Mouse (Mus musculus): ENCODE data around the gene Kmt5b. TPM values are rescaled to one million over a fixed set of nuclear protein-coding genes. Genes with fewer than 3 reads are reported as not detected.
A peak's percentile ranks its signal among the peaks of the same experiment; 100 is the strongest.

Gene Kmt5b
- polyA plus RNA-seq, 1 experiment from 2014 or later = 59.3 TPM

DNA sequence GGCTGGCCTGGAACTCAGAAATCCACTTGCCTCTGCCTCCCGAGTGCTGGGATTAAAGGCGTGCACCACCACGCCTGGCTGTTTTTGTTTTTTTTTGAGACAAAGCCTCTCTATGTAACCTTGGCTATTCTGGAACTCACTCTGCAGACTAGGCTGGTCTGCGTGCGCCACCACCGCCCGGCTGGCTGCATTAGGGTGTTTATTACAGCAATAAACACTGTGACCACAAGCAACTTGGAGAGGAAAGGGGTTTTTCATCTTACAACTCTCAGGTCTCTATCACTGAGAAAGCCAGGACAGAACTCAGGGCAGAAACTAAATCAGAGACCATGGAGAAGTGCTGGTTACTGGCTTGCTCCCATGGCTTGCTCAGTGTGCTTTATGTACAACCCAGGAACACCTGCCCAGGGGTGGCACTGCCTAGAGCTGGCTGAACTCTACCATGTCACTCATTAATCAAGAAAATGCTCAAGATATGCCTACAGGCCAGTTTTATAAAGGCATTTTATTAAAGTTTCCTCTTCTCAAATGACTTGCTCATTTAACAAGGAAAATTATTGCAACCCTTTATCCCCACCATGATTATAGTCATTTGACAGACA, 81.1 kb downstream of the Kmt5b start:
- no peak overlapping the region for H3K27ac ChIP-seq
- 80% methylated on average over 7 of the region's 7 CpGs for WGBS
- ATAC-seq (ENCODE audit: low FRiP score) = no peak

DNA sequence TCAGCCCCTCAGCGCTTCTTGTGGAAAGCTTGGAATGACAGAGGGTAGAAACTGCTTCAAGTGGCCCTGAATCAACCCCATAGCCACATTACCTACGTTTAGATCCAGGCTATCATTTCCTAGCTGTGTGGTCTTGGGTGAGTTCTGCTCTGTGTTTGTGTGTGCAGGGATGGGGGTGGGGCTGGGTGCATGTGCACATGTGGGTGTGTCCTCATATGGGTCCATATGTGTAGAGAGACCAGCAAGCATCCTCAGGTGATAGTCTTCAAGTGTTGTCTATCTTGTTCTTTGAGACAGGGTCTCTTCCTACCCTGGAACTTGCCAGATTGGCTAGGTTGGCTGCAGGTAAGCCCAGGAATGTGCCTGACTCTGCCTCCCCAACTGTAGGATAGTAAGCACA, 82.0 kb downstream of the Kmt5b start:
- no peak overlapping the region for H3K4me3 ChIP-seq
- H3K4me2 ChIP-seq (replicated peaks) = no peak overlapping the region
- H3K36me3 ChIP-seq = no peaks in the 10 kb centered on the region
- no peak overlapping the region for H3K9ac ChIP-seq
- H3K27ac ChIP-seq = no peak overlapping the region
- H3K9me3 ChIP-seq (replicated peaks) = no peaks in the 10 kb centered on the region
- H3K27me3 ChIP-seq = no peaks in the 10 kb centered on the region
- no peak for ATAC-seq (ENCODE audit: low FRiP score)
- WGBS = 90% methylated on average over 2 of the region's 2 CpGs
- H3K4me1 ChIP-seq = peaks cover 17% of the 10 kb centered on the region

More for the DNA sequence above, 81.1 kb downstream of the Kmt5b start:
- Histone ChIP-seq H3K4me1 (peaks cover 11% of the 10 kb centered on the region), H3K4me3 (no peak overlapping the region), H3K27me3 (no peaks in the 10 kb centered on the region), H3K36me3 (no peaks in the 10 kb centered on the region), H3K9me3 (replicated peaks) (no peaks in the 10 kb centered on the region), H3K4me2 (replicated peaks) (no peak overlapping the region), H3K9ac (no peak overlapping the region)

DNA sequence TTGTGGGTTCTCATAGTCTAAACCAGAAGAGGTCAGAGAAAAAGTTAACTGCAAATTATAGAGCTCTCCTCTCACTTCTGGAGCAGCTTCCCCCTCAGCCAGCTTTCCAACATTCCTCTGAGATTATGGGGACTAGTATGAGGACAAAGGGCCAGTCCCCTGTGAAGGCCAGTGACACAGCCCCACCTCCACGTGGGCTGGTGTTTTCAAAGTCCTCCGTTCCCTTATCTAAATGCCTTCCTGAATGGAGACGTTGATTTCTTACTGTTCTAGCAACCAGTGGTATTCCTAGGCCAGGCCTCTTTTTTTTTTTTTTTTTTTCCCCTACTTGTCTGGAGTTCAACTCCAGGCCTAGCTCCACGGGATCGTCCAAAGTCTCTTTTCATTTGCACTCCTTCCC, 82.9 kb downstream of the Kmt5b start:
- H3K27ac ChIP-seq = no peak overlapping the region
- no peaks in the 10 kb centered on the region for H3K27me3 ChIP-seq
- WGBS = 51% methylated on average over 5 of the region's 5 CpGs
- H3K9me3 ChIP-seq (replicated peaks) = no peaks in the 10 kb centered on the region
- ATAC-seq (ENCODE audit: low FRiP score) = no peak
- H3K4me3 ChIP-seq = no peak overlapping the region
- no peaks in the 10 kb centered on the region for H3K36me3 ChIP-seq
- H3K4me2 ChIP-seq (replicated peaks) = no peak overlapping the region
- H3K4me1 ChIP-seq = peaks cover 22% of the 10 kb centered on the region
- no peak overlapping the region for H3K9ac ChIP-seq

DNA sequence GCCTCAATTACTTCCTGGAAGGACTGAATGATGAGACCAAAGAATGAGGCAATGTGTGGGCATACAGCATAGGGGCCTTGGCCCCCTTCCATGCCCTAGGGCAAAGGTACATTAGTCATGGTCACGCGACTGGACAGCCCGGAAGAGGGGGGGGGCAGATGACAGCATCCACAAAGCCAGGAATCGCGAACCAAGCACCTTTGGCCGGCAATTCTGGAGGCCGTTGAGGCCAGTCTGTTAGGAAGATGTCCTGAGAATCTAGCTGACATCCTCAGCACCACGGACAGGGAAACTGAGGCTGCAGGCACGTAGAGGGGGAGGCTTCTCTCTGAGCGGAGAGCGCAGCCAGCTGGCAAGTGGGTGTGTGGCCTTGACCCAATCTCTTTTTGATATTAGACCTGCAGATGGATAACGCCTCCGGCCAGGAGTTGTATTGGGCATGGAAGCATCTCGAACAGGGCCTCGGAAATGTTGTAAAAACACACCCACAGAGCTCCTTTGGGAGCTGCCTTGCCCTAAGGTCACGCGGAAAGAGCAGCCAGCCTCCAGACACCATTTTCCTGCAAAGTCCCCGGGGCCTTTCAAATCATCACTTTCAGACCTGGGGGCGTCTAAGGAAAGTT, 83.7 kb downstream of the Kmt5b start:
- Histone ChIP-seq H3K4me1 (peaks cover 31% of the 10 kb centered on the region), H3K9ac (peak overlapping the region; percentile 91), H3K4me2 (replicated peaks) (peak overlapping the region; percentile 71), H3K27me3 (no peaks in the 10 kb centered on the region), H3K27ac (peak overlapping the region; percentile 96), H3K9me3 (replicated peaks) (no peaks in the 10 kb centered on the region), H3K36me3 (no peaks in the 10 kb centered on the region), H3K4me3 (peak overlapping the region; percentile 92)
- ATAC-seq (ENCODE audit: low FRiP score) = peak; percentile 55; the same call in 1 of the 2 replicates
- 7% methylated on average over 19 of the region's 19 CpGs for WGBS

DNA sequence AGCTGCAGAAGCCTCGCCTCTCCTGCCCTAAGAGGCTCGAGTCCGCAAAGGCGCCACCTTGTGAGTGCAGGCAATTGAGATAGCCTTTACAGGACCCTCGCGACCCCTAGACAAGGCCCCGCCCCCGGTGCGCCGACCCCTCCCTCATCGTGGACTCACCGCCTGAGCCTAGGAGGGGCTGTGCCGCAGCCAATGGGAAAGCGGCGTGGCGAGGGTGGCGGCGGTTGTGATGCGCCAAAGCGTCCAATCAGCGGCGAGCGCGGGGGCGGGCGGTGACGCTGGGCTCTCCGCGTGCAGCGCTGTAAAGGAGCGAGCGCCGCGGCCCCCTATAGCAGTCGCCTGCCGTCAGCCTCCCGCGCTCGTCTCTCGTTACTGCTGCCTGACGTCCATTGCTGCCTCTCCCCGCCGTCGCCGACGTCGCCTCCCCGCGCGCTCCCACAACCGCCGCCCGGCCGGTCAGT, 84.3 kb downstream of the Kmt5b start, which contains the start of gene Chka:
TSS of gene Chka (plus strand) at position 272 of the 461 bp plus-strand sequence.
- Histone ChIP-seq H3K9me3 (replicated peaks) (no peaks in the 10 kb centered on the region), H3K27me3 (no peaks in the 10 kb centered on the region), H3K4me2 (replicated peaks) (peak within 1 kb of the TSS; percentile 71), H3K4me3 (peak within 1 kb of the TSS; percentile 92), H3K9ac (peak within 1 kb of the TSS; percentile 91), H3K36me3 (no peaks in the 10 kb centered on the region), H3K4me1 (peaks cover 31% of the 10 kb centered on the region), H3K27ac (peak within 1 kb of the TSS; percentile 96)
- WGBS = 0% methylated on average over 37 of the region's 54 CpGs
- peak; percentile 99 for ATAC-seq (ENCODE audit: low FRiP score)

DNA sequence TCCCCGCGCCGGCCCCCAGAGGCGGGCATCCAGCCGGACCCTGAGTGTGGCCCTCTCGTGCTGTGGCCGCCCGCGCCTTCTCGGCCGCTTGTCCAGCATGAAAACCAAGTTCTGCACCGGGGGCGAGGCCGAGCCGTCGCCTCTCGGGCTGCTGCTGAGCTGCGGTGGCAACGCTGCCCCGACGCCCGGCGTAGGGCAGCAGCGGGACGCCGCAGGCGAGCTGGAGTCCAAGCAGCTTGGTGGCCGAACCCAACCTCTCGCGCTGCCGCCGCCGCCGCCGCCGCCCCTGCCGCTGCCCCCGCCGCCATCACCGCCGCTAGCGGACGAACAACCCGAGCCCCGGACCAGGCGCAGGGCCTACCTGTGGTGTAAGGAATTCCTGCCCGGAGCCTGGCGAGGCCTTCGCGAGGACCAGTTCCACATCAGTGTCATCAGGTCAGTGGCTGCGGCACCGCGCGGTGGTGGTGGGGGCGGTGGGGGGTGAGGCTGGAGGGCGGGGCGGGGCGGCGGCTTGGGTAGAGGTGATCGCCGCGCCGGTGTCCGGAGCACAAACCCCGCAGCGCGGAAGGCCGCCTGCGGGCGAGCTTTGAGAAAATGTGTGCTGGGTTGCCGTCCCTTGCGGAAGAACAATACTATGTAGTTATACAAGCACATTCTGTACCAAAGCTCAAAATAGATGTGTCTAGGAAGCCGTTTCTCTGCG, 84.9 kb downstream of the Kmt5b start:
- WGBS = under 1% methylated on average over 74 of the region's 74 CpGs
- H3K27me3 ChIP-seq = no peaks in the 10 kb centered on the region
- no peaks in the 10 kb centered on the region for H3K9me3 ChIP-seq (replicated peaks)
- peaks cover 31% of the 10 kb centered on the region for H3K4me1 ChIP-seq
- peak overlapping the region; percentile 92 for H3K4me3 ChIP-seq
- peak overlapping the region; percentile 71 for H3K4me2 ChIP-seq (replicated peaks)
- peak overlapping the region; percentile 91 for H3K9ac ChIP-seq
- no peaks in the 10 kb centered on the region for H3K36me3 ChIP-seq
- H3K27ac ChIP-seq = peak overlapping the region; percentile 96
- peak; percentile 23 for ATAC-seq (ENCODE audit: low FRiP score)

DNA sequence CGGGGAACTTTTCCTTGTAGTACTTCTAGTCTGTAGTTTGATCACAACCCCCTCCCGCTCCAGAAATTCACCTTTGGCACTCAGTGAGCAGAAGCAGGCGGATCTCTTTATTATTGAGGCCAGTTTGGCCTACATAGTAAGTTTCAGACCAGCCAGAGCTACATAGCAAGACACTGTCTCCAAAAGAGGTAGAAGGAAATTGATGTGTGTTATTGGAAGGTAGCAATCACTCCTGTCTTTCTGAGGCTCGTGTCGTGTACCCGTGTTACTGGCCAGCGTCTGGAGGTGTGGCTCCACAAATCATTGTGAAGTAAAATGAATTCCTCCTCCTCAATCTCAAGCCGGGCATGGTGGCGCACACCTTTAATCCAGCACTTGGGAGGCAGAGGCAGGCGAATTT, 85.9 kb downstream of the Kmt5b start:
- Histone ChIP-seq H3K4me3 (peak overlapping the region; percentile 92), H3K9me3 (replicated peaks) (no peaks in the 10 kb centered on the region), H3K4me1 (peaks cover 31% of the 10 kb centered on the region), H3K27me3 (no peaks in the 10 kb centered on the region), H3K4me2 (replicated peaks) (peak overlapping the region; percentile 71), H3K36me3 (no peaks in the 10 kb centered on the region), H3K9ac (no peak overlapping the region), H3K27ac (no peak overlapping the region)
- no peak for ATAC-seq (ENCODE audit: low FRiP score)
- 92% methylated on average over 10 of the region's 10 CpGs for WGBS

DNA sequence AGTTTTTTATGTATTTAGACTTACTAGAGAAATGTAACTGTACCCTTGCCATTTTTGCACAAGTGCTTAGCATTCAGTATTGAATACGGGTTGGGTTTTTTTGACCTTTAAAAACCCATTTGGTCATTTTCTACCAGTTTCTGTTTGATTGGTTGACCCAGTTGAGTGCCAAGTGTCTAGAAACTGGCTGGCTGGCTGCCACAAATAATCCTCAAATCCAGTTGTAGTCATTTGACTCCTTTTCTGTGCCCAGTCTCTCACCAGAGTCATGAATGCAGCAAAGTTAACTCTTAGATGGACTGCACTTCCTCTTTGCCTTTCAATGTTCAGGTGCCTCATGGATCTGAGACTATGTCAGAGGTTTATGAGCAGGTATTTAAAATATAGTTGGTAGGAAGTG, 86.7 kb downstream of the Kmt5b start:
- Histone ChIP-seq H3K4me3 (no peak overlapping the region), H3K4me1 (peaks cover 31% of the 10 kb centered on the region), H3K27me3 (no peaks in the 10 kb centered on the region), H3K4me2 (replicated peaks) (peak overlapping the region; percentile 15; the same call in 1 of the 2 replicates), H3K36me3 (no peaks in the 10 kb centered on the region), H3K9me3 (replicated peaks) (no peaks in the 10 kb centered on the region), H3K27ac (no peak overlapping the region), H3K9ac (no peak overlapping the region)
- WGBS = 80% methylated on average over 1 of the region's 1 CpGs
- no peak for ATAC-seq (ENCODE audit: low FRiP score)

DNA sequence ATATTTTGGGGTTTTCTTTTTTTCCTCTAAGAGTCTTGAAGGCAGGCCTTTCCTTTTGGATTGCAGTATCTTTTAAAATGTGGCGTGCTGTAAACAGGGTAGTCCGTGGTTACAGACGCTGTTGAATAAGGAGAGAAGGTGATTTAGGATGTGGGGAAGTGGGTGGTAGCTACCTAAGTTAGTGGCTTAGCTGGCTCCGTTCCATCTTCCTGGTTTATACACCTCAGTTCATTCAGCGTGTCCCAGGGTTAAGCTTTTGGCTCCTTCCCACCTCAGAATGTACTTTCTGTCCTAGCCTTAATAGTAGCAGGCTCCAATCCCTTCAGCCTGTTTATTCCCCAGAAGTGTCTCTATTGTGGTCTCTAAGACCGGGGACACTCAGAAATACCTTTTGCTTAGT, 87.9 kb downstream of the Kmt5b start:
- WGBS = 67% methylated on average over 6 of the region's 6 CpGs

DNA sequence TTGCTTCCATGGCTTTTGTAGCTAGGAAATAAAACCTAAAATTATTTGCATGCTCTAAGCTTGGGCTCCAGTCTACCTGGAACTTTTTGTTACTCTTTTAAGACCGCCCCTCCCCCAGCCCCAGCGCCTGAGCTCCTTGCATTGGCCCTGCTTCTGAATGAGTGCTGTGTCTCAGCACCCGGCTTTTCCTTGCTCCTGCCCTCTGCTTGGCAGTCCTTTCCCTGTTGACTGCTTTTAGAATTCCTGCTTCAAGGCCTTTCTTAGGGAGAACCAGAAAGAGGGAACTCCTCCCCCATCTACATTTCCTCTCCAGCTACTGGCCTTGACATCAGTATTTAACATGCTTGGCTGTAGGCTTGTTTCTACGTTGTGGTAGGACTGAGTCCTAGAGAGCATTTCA, 88.4 kb downstream of the Kmt5b start:
- WGBS = 28% methylated on average over 4 of the region's 4 CpGs
- Histone ChIP-seq H3K27me3 (no peaks in the 10 kb centered on the region), H3K9me3 (replicated peaks) (no peaks in the 10 kb centered on the region), H3K36me3 (no peaks in the 10 kb centered on the region), H3K4me1 (peaks cover 30% of the 10 kb centered on the region), H3K9ac (no peak overlapping the region), H3K27ac (no peak overlapping the region), H3K4me2 (replicated peaks) (peak overlapping the region; percentile 17; the same call in 1 of the 2 replicates), H3K4me3 (no peak overlapping the region)
- ATAC-seq (ENCODE audit: low FRiP score) = no peak

More for the DNA sequence above, 87.9 kb downstream of the Kmt5b start:
- H3K4me1 ChIP-seq = peaks cover 31% of the 10 kb centered on the region
- H3K4me2 ChIP-seq (replicated peaks) = no peak overlapping the region
- no peak for ATAC-seq (ENCODE audit: low FRiP score)
- H3K36me3 ChIP-seq = no peaks in the 10 kb centered on the region
- no peak overlapping the region for H3K4me3 ChIP-seq
- H3K9ac ChIP-seq = no peak overlapping the region
- no peaks in the 10 kb centered on the region for H3K9me3 ChIP-seq (replicated peaks)
- no peak overlapping the region for H3K27ac ChIP-seq
- no peaks in the 10 kb centered on the region for H3K27me3 ChIP-seq

DNA sequence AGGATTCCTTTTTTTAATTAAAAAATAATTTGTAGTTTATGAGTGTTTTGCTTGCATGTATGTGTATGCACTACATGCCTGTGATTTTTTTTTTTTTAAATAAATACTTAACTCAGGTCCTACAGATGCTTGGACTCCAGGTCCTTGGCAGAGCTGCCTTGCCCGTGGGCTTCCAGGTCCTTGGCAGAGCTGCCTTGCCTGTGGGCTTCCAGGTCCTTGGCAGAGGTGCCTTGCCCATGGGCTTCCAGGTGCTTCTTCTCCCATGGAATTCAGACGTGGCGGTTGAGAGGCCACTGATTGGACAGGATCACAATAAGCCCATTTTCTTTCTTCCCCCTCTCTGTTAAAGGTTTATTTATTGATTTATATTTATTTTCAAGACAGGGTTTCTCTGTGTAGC, 90.0 kb downstream of the Kmt5b start:
- H3K27me3 ChIP-seq = no peaks in the 10 kb centered on the region
- WGBS = 88% methylated on average over 3 of the region's 3 CpGs
- no peak overlapping the region for H3K9ac ChIP-seq
- H3K36me3 ChIP-seq = no peaks in the 10 kb centered on the region
- no peak overlapping the region for H3K4me2 ChIP-seq (replicated peaks)
- no peak for ATAC-seq (ENCODE audit: low FRiP score)
- H3K9me3 ChIP-seq (replicated peaks) = no peaks in the 10 kb centered on the region
- no peak overlapping the region for H3K4me3 ChIP-seq
- H3K4me1 ChIP-seq = peaks cover 24% of the 10 kb centered on the region
- H3K27ac ChIP-seq = no peak overlapping the region

DNA sequence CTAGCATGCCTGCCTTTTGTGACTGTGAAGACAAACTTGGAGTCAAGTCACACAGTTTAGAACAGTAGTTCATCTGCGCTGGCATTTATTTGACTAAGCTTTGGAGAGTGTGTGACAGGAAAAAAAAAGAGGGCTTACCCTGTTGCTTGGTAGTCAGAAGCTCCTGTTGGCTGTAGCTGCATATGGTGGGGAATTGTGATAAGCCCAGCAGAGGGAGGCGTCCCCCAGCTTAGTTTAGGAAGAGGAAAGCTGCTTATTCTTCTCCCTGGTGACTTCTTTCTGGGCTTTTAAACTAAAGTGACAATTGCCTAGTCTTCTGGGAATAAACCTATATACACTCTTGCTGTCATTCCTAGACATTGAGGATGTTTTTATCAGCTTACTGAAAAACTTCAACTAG, 95.5 kb downstream of the Kmt5b start:
- no peak overlapping the region for H3K4me2 ChIP-seq (replicated peaks)
- no peaks in the 10 kb centered on the region for H3K4me1 ChIP-seq
- H3K9me3 ChIP-seq (replicated peaks) = no peaks in the 10 kb centered on the region
- peaks cover 17% of the 10 kb centered on the region for H3K36me3 ChIP-seq
- H3K27ac ChIP-seq = no peak overlapping the region
- 81% methylated on average over 2 of the region's 2 CpGs for WGBS
- no peak for ATAC-seq (ENCODE audit: low FRiP score)
- H3K9ac ChIP-seq = no peak overlapping the region
- H3K4me3 ChIP-seq = no peak overlapping the region
- no peaks in the 10 kb centered on the region for H3K27me3 ChIP-seq

Data from hindbrain, embryonic 12.5 days (tissue).